Mouse (Mus musculus) adrenal gland, postnatal 25 days (tissue): ENCODE data around the gene Cfap157. TPM values are rescaled to one million over a fixed set of nuclear protein-coding genes. Genes with fewer than 3 reads are reported as not detected.

Experiments used
- DNase-seq: peaks from one replicate; pipeline ENCODE4 v3.0.0; 2021; ENCODE audit warnings: mixed read lengths
- total RNA-seq: library from RNA; stranded (reverse); gene quantifications from 2 replicates; pipeline ENCODE4 v1.2.3, GENCODE M21; 2021

Gene Cfap157
- total RNA-seq, 1 experiment from 2014 or later, result not detected

DNA sequence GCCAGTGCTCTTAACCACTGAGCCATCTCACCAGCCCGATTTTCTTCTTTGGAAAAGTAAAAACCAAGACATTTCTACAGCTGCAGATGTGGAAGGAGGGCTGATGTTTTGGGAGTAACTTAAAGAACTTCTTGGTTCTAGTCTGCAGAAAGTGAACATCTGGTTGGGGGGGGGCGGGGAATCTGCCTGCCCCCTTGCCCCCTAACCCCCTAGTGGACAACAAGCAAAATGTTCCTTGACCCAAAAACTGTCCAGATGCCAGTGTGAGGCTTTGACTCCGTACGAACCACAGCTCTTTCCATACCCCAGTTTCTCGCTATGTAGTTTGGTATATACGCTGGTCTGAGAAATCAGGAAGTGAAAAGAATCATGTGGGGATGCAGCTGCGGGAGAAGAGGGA is 34.0 kb downstream of the Cfap157 start:
- DNase-seq, result no peak

DNA sequence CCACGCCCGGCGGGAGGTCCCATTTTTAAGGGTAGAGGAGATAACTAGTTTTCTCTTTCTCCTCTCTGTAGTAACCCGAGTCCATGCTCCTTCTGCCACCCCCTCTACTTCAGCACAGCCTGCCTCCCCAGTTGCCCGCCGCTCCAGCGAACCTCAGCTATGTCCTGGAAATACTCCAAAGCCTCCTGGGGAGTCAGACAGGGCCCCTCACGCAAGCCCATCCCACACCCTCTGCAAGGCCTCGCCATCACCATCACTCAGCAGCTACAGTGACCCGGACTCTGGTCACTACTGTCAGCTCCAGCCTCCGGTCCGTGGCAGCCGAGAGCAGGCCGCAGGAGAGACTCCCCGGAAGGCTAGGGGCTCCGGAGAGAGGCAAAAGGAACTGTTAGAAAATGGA is 35.1 kb downstream of the Cfap157 start:
- no peak for DNase-seq

DNA sequence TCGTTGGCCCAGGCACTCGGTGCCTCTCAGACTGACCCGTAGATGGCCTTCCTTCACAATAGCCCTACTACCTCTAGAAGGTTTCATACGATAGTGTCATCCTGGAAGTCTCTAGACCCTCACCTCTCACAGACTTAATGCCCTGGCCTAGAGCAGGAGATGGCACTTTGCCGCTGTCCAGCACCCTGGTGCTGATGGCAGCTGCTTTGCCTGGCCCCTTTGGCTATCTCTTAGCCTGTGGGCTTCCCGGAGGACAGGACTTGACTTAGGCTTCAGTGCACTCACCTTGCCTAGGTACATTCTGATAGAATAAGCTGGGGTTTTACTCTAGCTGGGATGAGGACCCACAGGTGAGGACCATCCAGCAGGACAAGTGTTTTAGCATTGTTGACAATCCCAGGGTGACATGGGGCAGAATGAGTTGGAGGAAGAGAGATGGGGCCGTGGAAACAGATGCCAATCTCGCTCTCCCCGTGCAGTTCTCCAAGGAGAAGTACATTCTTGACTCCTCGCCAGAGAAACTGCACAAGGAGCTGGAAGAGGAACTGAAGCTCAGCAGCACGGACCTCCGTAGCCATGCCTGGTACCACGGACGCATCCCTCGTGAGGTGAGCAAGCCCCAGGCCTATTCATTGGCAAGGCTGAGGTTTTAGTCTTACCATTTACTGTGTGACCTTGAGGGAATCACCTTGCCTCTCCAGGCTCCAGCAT is 39.8 kb downstream of the Cfap157 start:
- DNase-seq, result no peak

DNA sequence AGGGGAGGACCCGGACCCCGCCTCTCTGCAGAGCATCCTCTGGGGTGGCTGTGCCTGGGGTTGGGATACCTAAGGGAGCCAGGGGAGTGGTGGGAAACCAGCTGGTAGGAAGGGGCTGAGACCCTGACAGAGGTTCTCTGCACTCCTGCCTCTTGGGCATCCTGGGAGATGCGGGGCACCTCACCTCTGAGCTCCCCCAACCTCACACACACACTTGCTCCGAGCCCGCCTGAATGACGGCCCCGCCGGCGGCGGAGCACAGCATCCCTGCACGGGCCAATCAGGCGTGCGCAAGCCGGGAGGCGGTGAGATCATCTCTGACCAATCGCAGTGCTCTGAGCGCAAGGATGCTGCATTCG is 42.1 kb downstream of the Cfap157 start:
- DNase-seq, result no peak

DNA sequence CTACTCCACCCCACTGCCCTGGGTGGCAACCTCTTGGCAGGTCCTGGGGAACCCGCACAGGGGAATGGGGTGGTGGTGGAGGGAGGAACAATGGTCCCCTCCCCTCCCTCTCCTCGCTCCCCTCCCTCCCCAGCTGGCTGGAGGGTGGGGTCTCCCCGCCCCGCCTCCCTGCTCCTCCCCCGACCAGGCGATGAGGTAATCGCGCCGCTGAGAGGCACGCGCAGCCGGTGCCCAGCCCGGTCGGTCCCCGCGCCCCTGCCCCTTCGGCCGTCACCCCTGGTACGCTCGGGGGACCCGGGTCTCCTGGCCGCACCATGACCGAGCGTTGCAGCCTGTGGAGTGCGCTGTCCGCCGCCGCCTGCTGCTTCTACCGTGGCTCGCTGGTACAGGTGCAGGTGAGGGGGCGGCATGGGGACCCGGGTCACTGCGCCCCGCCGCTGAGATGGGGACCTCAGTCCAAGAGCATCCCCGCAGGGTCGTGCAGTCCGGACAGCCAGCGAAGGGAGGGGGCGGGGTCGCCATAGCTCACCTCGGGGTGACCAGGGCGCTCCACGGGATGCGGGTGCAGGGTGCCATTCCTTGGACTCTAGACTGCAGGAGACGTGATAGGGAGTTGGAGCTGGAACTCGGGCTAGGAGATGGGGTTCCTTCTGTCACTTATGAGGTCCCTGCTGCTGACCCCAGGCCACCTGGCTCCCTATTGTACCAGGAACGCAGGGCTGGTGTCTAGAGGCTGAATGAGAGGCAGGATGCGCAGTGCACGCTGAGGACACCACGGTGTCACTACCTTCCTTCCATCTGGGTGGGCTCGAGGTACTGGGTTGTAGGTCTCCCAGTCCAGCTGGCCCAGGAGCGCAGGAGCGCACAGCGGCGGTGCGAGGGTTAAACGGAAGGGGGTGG is 42.7 kb downstream of the Cfap157 start:
- peak; percentile 56 for DNase-seq

DNA sequence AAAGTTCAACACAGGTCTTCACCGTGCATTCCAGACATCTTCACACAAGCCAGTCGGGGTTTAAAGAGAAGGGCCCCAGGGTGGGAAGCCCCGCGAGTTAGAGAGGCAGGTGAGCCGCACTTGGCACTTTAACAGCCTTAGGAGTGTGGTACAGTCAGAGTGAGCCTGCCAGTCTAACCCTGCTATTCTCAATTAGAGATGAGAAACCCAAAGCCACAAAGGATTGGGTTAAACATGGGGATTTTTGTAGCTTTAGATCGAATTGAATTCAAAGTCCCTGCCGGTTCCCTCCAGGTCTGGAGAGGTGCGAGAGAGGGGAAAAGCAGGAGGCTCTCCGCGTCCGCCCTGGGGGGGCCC is 43.3 kb downstream of the Cfap157 start, which contains the start of gene 6330409D20Rik:
TSS of gene 6330409D20Rik (minus strand) at position 101 of the 357 bp plus-strand sequence.
- no peak for DNase-seq

DNA sequence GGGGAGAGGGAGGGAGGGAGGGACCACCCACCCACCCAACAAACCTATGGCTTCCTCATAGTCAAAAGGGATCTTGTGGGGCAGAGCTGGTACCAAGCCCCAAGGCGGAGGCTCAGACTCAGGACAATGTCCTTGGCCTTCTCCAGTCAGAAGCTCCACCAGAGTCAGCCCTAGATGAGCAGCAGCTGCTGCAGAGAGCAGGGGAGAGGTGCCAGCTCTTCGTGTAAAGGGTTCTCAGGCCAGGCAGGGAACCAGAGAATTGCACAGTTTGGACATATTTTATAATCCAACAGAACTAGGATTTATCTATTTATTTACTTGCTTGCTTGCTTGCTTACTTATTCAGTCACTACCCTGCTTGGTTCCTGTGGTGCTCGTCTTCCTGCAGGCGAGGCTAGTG is 44.9 kb downstream of the Cfap157 start:
- peak; percentile 34 for DNase-seq

DNA sequence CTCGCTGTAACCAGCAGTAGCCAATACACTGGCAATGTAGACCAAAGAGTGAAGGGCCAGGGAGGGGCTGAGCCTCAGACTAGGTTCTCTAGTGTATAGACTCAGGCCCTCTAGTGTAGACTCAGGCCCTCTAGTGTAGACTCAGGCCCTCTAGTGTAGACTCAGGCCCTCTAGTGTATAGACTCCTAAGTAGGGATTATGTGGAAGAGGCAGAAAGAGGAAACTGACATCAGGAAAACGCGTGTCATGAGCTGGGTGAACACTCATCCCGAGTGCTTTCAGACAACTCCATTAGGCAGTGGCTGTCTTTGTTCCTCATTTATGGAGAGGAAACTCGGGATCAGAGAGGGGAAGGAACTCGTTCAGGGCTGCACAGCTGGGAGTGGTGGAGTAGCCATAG is 47.2 kb downstream of the Cfap157 start:
- no peak for DNase-seq

DNA sequence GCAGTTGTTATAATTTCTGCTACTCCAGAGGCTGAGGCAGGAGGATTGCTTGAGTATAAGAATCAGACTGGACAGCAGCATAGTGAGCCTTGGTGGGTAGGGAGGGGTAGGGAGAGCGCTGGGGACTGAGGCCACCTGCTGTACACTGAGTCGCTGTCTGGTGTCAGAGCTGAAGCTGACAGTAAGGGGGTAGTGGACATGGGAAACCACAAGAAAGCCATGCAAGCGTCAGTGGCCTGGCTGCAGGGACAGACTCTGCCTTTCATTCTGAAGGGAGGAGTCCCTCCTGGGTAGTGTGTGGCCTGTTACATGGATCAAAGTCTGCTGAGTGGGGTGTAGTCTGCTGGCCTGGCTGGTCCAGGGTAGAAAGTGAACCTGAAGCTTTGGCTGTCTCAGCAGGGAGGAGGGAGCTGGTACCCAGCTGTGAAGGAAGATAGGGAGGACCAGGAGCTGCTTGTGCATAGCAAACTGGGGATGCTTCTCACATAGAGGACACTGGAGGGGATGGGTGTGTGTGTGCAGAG is 47.9 kb downstream of the Cfap157 start:
- no peak for DNase-seq

DNA sequence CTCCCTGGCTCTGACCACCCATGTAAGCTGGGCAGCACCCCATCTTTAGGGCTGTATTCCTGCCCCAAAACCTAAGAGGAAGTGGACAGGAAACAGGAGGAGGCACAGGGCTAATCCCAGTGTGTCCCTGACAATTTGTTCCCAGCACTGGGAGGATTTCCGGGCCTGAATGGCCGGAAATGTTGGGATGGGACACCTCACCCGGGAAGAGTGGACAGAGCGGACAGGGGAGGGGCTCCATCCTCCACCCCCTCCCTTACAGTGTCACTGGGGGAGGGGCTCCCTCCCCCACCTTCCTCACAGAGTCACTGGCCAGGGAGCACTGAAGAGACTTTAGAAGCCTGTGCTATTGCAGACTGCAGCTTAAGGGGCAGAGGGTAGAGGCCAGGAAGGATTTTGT is 49.3 kb downstream of the Cfap157 start:
- DNase-seq, result peak; percentile 38

DNA sequence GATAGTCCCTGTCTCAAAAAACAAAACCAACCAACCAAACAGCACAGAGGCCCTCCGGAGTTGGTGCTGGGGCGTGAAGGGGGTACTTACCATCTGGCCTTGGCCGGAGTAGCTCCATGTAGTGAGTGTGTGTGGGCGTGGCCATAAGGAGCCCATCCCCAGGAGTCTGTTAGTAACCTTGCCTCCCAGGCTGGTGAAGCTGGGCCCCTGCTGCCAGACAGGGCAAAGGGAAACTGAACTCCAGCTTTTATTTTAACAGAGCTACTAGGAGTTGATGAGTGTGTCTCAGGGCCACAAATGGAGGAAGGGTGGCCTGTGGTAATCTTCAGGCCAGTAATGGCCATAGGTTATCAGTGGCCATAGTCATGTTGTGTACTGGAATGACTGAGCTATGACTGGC is 49.7 kb downstream of the Cfap157 start:
- no peak for DNase-seq

DNA sequence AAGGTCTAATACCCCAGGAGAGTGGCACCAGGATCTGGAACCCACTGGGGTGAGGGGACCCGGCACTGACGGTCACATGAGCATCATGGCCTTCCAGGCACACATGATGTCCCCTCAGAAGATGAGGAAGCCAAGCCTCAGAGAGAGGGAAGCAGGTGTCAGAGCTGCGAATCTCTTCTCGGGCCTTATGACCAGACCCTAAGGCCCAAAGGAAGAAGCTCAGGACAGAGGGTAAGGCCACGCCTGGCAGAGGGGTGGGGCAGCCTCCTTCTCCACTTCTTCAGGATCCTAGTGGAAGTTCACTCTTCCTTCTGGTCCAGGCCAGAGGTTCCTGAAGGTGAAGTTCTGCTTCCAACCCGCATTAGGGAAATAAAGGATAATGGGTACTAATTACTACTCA is 51.5 kb downstream of the Cfap157 start:
- no peak for DNase-seq

DNA sequence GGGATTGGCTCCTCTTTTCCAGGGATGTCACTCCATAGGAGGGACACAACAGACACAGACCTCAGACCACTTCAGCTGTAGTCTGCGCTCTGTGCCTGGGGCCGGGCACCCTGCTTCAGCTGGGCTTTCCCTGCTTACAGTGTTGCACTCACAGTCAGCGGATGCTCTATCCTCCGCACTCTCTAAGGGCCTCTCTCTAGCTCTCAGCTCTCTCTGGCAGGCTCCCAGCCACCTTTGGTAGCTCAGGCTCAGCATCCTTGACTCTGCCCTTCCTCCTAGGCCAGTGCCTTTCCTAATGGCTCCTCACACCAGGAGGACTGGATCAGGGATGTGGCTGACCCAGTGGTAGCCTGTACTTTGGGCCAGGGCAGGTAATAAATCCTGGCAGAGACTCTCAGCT is 52.3 kb downstream of the Cfap157 start:
- no peak for DNase-seq

DNA sequence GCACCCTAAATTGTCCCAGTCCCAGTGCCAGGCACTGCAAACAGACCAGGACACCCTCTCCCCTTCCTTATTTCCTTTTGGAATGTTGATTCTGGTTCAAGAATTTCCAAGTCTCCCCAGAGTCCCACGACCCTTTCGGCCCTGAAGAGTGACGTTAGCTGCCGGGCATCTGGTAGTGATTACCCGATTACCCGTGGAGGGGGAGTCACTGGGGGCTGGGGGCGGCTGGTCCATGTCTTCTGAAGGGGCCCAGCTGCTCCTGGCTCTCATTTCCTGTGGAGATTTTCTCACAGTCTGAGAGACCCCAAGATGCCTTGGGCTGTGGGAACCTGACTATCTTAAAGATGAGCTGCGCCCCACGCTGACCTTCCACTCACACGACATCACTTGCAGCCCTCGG is 53.4 kb downstream of the Cfap157 start:
- DNase-seq, result no peak

DNA sequence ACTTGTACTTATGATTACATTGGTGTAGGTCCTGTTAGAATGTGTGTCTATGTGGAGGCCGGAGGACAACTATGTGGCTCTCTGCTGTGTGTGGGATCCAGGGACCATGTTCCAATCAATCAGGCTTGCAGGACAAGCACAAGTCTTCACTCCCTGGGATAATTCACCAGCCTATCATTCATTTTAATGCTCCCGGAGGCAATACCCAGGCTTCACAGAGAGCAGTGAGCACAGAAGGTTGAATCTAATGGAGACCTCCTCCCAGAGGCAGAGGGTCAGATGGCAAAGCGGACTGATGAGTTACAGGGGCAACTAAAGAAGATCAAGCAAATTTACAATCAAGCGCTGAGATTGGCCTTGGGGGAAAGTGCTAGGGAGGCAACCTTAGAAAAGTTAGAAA is 54.7 kb downstream of the Cfap157 start:
- DNase-seq, result no peak

DNA sequence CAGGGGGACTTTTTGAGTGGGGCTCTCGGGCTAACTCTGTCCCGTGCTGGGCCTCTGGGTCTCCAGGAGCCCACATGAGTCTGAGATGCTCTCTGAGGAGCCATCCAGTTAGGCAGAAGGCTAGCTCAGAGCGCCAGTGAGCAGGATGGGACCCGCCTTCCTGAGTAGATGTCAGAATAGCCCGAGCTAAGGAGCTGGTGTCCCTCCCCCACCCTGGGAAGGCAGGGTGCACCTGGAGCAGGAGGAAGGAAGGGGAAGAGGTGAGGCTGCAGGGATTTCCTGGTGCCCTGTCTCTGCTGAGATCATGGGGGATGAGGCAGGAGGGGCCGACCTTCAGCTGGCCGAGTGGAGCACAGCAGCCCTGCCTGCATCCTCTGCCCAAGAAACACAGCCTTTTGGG is 55.8 kb downstream of the Cfap157 start:
- DNase-seq, result peak; percentile 51

DNA sequence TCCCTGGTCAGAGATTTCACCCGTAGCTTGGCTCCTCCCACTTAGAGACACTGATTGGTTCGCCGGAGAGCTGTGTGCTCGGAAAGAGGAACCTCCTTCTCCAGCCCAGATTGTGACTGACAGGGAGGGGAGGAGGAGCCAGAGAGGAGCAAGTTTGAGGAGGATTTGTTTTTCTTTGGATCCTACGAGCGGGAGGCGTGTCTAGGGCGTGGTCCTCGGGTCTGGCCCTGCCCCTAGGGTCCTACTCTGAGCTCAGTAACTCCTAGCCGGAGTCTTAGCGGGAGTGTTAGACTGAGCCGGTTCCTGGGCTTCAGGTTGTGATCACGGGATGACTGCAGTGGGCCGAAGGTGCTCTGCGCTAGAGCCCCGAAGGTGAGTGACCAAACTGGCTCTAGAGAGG is 56.8 kb downstream of the Cfap157 start:
- DNase-seq, result peak; percentile 85

Other genes starting within 250 kb of the Cfap157 start
- gene Fam102a, start 249.1 kb downstream of the Cfap157 start, total RNA-seq, result 32.3 and 35.5 TPM in 2 replicates
- 63.7 and 66.8 TPM in 2 replicates for gene Dpm2, start 213.6 kb downstream of the Cfap157 start, total RNA-seq
- not detected in 2 replicates for gene Pip5kl1, start 209.6 kb downstream of the Cfap157 start, total RNA-seq
- gene 9430097D07Rik, start 208.7 kb downstream of the Cfap157 start, total RNA-seq, result not detected in 2 replicates
- gene St6galnac4, start 197.3 kb downstream of the Cfap157 start, total RNA-seq, result 8.8 and 9.4 TPM in 2 replicates
- gene St6galnac6, start 184.7 kb downstream of the Cfap157 start, total RNA-seq, result 48.4 and 56.0 TPM in 2 replicates
- 43.4 and 61.9 TPM in 2 replicates for gene Ak1, start 162.7 kb downstream of the Cfap157 start, total RNA-seq
- 105 and 106 TPM in 2 replicates for gene Eng, start 137.8 kb downstream of the Cfap157 start, total RNA-seq
- gene Fpgs, start 80.3 kb downstream of the Cfap157 start, total RNA-seq, result 12.5 and 15.4 TPM in 2 replicates
- 83.6 and 96.8 TPM in 2 replicates for gene Cdk9, start 71.4 kb downstream of the Cfap157 start, total RNA-seq
- 14.3 and 23.7 TPM in 2 replicates for gene Sh2d3c, start 63.4 kb downstream of the Cfap157 start, total RNA-seq
- gene 6330409D20Rik, start 43.4 kb downstream of the Cfap157 start, total RNA-seq, result not detected in 2 replicates
- 24.7 and 30.8 TPM in 2 replicates for gene Tor2a, start 27.2 kb downstream of the Cfap157 start, total RNA-seq
- 0.15 and 0.24 TPM in 2 replicates for gene Ttc16, start 8.8 kb downstream of the Cfap157 start, total RNA-seq
- gene Ptrh1, start 8.6 kb downstream of the Cfap157 start, total RNA-seq, result 5.7 and 5.9 TPM in 2 replicates
- 15.6 and 22.2 TPM in 2 replicates for gene Stxbp1, start 62.8 kb upstream of the Cfap157 start, total RNA-seq
- 14.0 and 15.2 TPM in 2 replicates for gene Fam129b, start 91.7 kb upstream of the Cfap157 start, total RNA-seq
- gene Rpl12, start 177.1 kb upstream of the Cfap157 start, total RNA-seq, result 133 and 250 TPM in 2 replicates
- gene Lrsam1, start 177.2 kb upstream of the Cfap157 start, total RNA-seq, result 17.4 and 28.7 TPM in 2 replicates
- gene Slc2a8, start 197.7 kb upstream of the Cfap157 start, total RNA-seq, result 15.0 and 24.4 TPM in 2 replicates